Mouse (Mus musculus) megakaryocyte, embryonic 14.5 days (primary cell): ENCODE measurements around the gene Fgfr2.

Experiments
- FLI1 ChIP-seq: IDR thresholded peaks from 2 replicates; pipeline ENCODE4 v1.6.1; 2012; ENCODE audit warnings: low read length, inconsistent platforms, mixed read lengths
- GATA1 ChIP-seq: IDR thresholded peaks from 3 replicates; pipeline ENCODE4 v1.6.1; 2012; ENCODE audit warnings: mixed read lengths, low read length, inconsistent platforms, borderline replicate concordance

GRCm38 (mm10) chr7:131432244-131432643 is 1690.9 kb downstream of the Fgfr2 start:
- TF ChIP-seq GATA1 (no peak), FLI1 (no peak)
